Mouse (Mus musculus) liver, embryonic 14.5 days (tissue): ENCODE measurements around the gene Gm17428. TPM values are rescaled to one million over a fixed set of nuclear protein-coding genes. Genes with fewer than 3 reads are reported as not detected.
"Not testable (repeated sequence)": the region's sequence is repeated elsewhere in the genome, so short reads cannot be mapped to it uniquely, and the experiment has no call there.

Source experiments
- ATAC-seq: fragments of 200-750 bp; cut with Nextera tagmentation; 2 replicates; pipeline ENCODE4 v1.8.0; 2017; ENCODE audit warnings: moderate number of reproducible peaks, mild to moderate bottlenecking, moderate library complexity; ENCODE audit not compliant: insufficient read depth
- DNase-seq, 3 experiments: peaks; one replicate each; pipeline ENCODE4 v3.0.0-alpha.2; 2012 to 2013; ENCODE audit warnings: low read depth in 3 of 3, low spot score in 3 of 3
- H3K27ac ChIP-seq: fragments of 300-500 bp; sonication (generic); 2 replicates; pipeline ENCODE4 v1.5.1; 2014; ENCODE audit warnings: moderate library complexity, mild to moderate bottlenecking, control low read depth, inconsistent platforms
- H3K27me3 ChIP-seq: fragments of 300-500 bp; sonication (generic); 2 replicates; pipeline ENCODE4 v1.6.1; 2014; ENCODE audit warnings: mild to moderate bottlenecking, low read length, moderate library complexity; ENCODE audit not compliant: control insufficient read depth, insufficient read depth
- H3K36me3 ChIP-seq: fragments of 300-500 bp; sonication (generic); replicated peaks from 2 replicates; pipeline ENCODE4 v1.6.1; 2014; ENCODE audit warnings: low read depth; ENCODE audit not compliant: control insufficient read depth, insufficient read depth
- H3K4me1 ChIP-seq, 2 experiments: fragments of 200-500 bp in 1 of 2; fragments of 300-500 bp in 1 of 2; sonication (generic) in 1 of 2; replicated peaks; 2 replicates each; pipeline ENCODE4 v1.6.1; 2012 to 2014; ENCODE audit warnings: antibody characterized with exemption in 1 of 2, inconsistent platforms in 1 of 2, low read length in 1 of 2; ENCODE audit not compliant: control insufficient read depth in 2 of 2, insufficient read depth in 2 of 2
- H3K4me2 ChIP-seq: fragments of 300-500 bp; sonication (generic); 2 replicates; pipeline ENCODE4 v1.6.1; 2014; ENCODE audit warnings: low read depth, mild to moderate bottlenecking, control low read depth, moderate library complexity
- H3K4me3 ChIP-seq, 2 experiments: fragments of 200-500 bp in 1 of 2; fragments of 300-500 bp in 1 of 2; sonication (generic) in 1 of 2; 2 replicates each; pipeline ENCODE4 v1.5.1; 2012 to 2014; ENCODE audit warnings: low read depth in 2 of 2, low read length in 2 of 2, mild to moderate bottlenecking in 2 of 2, control low read depth in 1 of 2, inconsistent platforms in 1 of 2, moderate library complexity in 1 of 2; ENCODE audit not compliant: insufficient read depth in 1 of 2
- H3K9ac ChIP-seq: fragments of 300-500 bp; sonication (generic); replicated peaks from 2 replicates; pipeline ENCODE4 v1.6.1; 2014; ENCODE audit warnings: mild to moderate bottlenecking, control low read depth, moderate library complexity
- H3K9me3 ChIP-seq: fragments of 300-500 bp; sonication (generic); 2 replicates; pipeline ENCODE4 v1.6.1; 2016; ENCODE audit warnings: low read length, mixed read lengths; ENCODE audit not compliant: control insufficient read depth
- CTCF ChIP-seq: IDR thresholded peaks from 2 replicates; pipeline ENCODE4 v1.5.1; 2016; ENCODE audit warnings: antibody characterized with exemption, low read depth, control low read depth
- EP300 ChIP-seq: IDR thresholded peaks from 2 replicates; pipeline ENCODE4 v1.6.1; 2016; ENCODE audit warnings: antibody characterized with exemption, low read depth
- WGBS: fragments of 180-500 bp; shearing (Covaris S2); extraction: QIAGEN DNeasy Blood & Tissue Kit; methylation state at CpG from one replicate; pipeline ENCODE4 v1.1.7; 2014; ENCODE audit not compliant: insufficient replicate concordance; 5-methylcytosine and 5-hydroxymethylcytosine counted together
- polyA plus RNA-seq, 2 experiments: library from polyadenylated mRNA; depleted of rRNA in 1 of 2; stranded (reverse) in 1 of 2; unstranded in 1 of 2; fragments of >200 nt; fragmentation: Nextera tagmentation in 1 of 2; extraction: Ambion mirVana in 1 of 2; gene quantifications; 2 replicates each; pipeline versions ENCODE4 v1.2.1 to v1.2.3; 2012 to 2014

The Gm17428 gene
- polyA plus RNA-seq, 2 experiments = not detected

DNA sequence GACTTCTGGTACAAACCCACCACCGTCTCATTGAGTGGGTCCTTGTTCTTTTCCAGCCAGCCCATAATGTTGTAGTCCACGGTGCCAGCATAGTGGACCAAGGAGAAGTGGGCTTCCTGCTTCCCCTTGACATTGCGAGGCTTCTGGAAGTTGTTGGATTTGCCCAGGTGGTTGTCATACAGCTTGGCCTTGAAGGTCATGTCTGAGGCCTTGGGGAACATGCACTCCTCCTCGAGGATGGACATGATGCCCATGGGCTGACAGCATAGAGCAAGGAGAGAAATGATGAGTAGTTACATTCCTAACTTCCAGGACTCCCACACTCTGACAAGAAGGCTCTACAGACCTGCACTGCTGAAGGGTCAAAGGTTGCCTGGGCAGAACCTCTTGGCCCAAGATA is 18.2 kb upstream of the Gm17428 start:
- Histone ChIP-seq H3K27ac (no peak overlapping the region), H3K36me3 (no peaks in the 10 kb centered on the region), H3K4me2 (no peak overlapping the region), H3K4me1 (no peaks in the 10 kb centered on the region), H3K4me3 (no peak overlapping the region), H3K27me3 (no peaks in the 10 kb centered on the region), H3K9ac (no peak overlapping the region), H3K9me3 (no peaks in the 10 kb centered on the region)
- DNase-seq = no peak
- TF ChIP-seq CTCF = no peak
- TF ChIP-seq EP300 = no peak
- ATAC-seq = no peak
- WGBS = 49% methylated on average over 4 of the region's 4 CpGs

DNA sequence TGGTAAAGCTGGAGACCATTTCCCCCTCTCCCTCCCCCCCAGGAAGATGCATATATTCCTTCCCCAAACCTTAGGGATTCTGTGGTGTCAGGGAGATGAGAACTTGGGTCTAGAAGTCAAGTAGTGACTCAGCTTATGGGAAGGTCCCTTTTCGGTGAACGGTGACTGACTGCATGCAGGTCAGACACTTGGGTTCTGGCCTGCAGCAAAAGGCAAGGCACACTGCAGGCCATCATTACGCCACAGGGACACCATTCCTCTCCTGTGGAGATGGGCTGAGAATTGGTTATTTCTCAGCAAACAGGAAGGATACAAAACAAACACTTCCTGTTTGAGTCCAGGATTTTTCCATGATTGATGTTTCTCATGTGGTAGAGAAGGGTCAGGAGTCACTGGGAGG is 17.5 kb upstream of the Gm17428 start:
- H3K4me3 ChIP-seq = no peak overlapping the region
- TF ChIP-seq CTCF (no peak), EP300 (no peak)
- no peaks in the 10 kb centered on the region for H3K27me3 ChIP-seq
- H3K9me3 ChIP-seq = no peaks in the 10 kb centered on the region
- no peak overlapping the region for H3K27ac ChIP-seq
- no peak for DNase-seq
- no peaks in the 10 kb centered on the region for H3K36me3 ChIP-seq
- H3K4me2 ChIP-seq = no peak overlapping the region
- 63% methylated on average over 3 of the region's 3 CpGs for WGBS
- H3K4me1 ChIP-seq = no peaks in the 10 kb centered on the region
- ATAC-seq = no peak
- H3K9ac ChIP-seq = no peak overlapping the region

DNA sequence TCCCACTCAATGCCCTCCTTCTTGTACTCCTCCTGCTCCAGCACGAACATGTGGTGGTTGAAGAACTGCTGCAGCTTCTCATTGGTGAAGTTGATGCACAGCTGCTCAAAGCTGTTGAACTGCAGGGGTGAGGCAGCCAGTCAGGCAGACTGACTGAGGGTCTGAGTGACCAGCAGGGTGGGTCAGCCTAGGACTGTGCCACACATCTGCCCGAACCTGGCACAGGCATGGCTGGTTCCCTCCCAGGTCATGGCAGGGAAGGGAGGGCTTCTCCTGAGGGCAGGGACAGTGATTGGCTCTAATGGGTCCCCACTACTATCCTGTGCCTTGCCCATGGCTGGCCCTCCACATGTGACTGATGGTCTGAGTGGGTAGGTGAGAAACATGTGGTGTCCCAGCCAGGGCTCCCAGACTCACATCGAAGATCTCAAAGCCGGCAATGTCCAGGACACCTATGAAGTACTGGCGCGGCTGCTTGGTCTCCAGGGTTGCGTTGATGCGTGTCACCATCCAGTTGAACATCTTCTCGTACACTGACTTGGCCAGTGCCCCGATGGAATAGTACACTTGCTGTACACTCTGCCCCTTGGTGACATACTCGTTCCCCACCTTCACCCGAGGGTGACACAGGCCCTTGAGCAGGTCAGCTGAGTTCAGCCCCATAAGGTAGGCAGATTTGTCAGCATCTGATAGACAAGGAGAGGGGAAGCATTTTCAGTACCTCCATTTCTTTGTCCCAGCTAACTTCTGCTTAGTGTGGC is 16.7 kb upstream of the Gm17428 start:
- not testable (repeated sequence) for H3K9me3 ChIP-seq, DNase-seq, H3K9ac ChIP-seq, H3K4me1 ChIP-seq, H3K27ac ChIP-seq, H3K27me3 ChIP-seq, H3K36me3 ChIP-seq, H3K4me2 ChIP-seq, H3K4me3 ChIP-seq, ATAC-seq
- 67% methylated on average over 12 of the region's 12 CpGs for WGBS

DNA sequence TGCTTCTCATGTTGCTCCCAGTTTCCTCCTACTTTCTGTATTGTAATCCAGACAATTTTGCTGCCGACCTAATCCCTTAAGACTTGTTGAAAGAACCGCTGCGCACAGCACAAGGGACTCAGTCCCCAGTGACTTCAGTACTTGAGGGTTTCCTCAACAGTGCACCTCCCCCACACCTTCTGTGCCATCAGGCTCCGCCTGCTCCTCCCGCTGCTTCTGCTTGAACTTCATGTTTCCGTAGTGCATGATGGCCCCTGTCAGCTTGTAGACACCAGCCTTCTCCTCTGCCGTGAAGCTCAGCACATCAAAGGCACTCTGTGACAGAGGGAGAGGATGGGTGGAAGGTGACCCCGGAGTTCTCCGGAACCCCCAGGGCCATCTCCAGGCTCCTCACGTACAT is 16.0 kb upstream of the Gm17428 start:
- Histone ChIP-seq H3K4me2 (no peak overlapping the region), H3K4me1 (no peaks in the 10 kb centered on the region), H3K9me3 (no peaks in the 10 kb centered on the region), H3K4me3 (no peak overlapping the region), H3K27ac (no peak overlapping the region), H3K9ac (no peak overlapping the region), H3K27me3 (no peaks in the 10 kb centered on the region), H3K36me3 (no peaks in the 10 kb centered on the region)
- no peak for TF ChIP-seq EP300
- no peak for TF ChIP-seq CTCF
- DNase-seq = no peak
- 43% methylated on average over 10 of the region's 10 CpGs for WGBS
- ATAC-seq = no peak

DNA sequence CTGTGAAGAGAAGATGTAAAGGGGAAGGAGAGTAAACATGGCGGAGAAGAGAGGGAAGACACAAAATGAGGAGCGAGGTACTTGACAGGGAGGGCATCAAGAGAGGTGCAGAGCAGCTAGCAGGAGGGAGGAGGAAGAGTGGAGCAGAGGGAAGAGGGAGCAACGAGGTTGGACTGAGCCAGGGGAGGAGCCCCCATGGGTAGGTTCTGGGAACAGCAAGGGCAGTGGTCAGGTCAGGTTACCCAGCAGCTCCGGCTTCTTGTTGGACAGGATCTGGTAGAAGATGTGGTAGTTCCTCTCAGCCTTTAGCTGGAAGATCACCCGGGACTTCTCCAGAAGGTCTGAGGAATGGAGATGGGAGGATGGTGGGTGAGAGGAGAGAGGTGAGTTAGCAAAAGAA is 15.2 kb upstream of the Gm17428 start:
- no peak overlapping the region for H3K27ac ChIP-seq
- WGBS = 58% methylated on average over 5 of the region's 5 CpGs
- no peak overlapping the region for H3K9ac ChIP-seq
- H3K36me3 ChIP-seq = no peaks in the 10 kb centered on the region
- H3K9me3 ChIP-seq = no peaks in the 10 kb centered on the region
- H3K4me1 ChIP-seq = no peaks in the 10 kb centered on the region
- H3K4me3 ChIP-seq = no peak overlapping the region
- no peak for DNase-seq
- no peak overlapping the region for H3K4me2 ChIP-seq
- no peak for TF ChIP-seq EP300
- H3K27me3 ChIP-seq = no peaks in the 10 kb centered on the region
- no peak for ATAC-seq
